Mouse (Mus musculus): ENCODE data around the gene 5330417H12Rik. TPM values are rescaled to one million over a fixed set of nuclear protein-coding genes. Genes with fewer than 3 reads are reported as not detected.

The 5330417H12Rik gene
- total and polyA plus RNA-seq, 3 experiments: not detected

DNA sequence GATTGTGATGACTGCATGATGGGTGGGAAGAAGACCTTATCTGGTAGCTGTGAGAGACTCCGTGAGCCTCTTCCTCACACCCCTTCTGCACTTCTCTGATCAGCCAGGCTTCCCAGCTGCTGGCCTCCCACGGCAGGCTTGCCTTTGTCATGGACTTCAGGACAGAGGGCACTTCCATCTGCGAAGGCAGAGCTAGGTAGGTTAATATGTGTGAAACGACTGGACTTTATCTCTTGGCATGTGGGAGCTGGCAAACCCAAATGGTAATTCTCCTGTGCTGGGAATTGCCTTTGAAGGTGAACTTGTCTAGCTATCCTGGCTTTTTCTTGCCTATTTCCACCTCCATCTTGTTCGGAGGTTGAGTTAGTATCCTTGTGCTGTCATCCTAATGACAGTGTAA is 24.3 kb downstream of the 5330417H12Rik start:
- H3K9me3 ChIP-seq (replicated peaks; ENCODE audit: insufficient read depth, low read length): no peaks in the 10 kb centered on the region

GRCm38 (mm10) chr7:107597956-107598355 is 27.0 kb downstream of the 5330417H12Rik start:
- Histone ChIP-seq H3K27ac (ENCODE audit: control insufficient read depth, low read depth, low read length) (no peak overlapping the region), H3K9ac (ENCODE audit: control insufficient read depth, low read depth, low read length, poor library complexity, severe bottlenecking) (no peak overlapping the region)

More for the DNA sequence above, 24.3 kb downstream of the 5330417H12Rik start:
- H3K36me3 ChIP-seq (ENCODE audit: control insufficient read depth in 1 of 2, insufficient read depth in 2 of 2, low read length in 2 of 2): no peaks in the 10 kb centered on the region
- TF ChIP-seq ELF1 (IDR thresholded peaks at IDR 0.05; ENCODE audit: low read depth, low read length) (no peak), ETS1 (IDR thresholded peaks at IDR 0.05; ENCODE audit: low read depth, low read length) (no peak), MEF2A (IDR thresholded peaks at IDR 0.05; ENCODE audit: extremely low read depth, insufficient replicate concordance, low read depth, low read length, poor library complexity, severe bottlenecking) (no peak), SMC3 (IDR thresholded peaks at IDR 0.05; ENCODE audit: low read depth, low read length) (no peak), BHLHE40 (IDR thresholded peaks at IDR 0.05; ENCODE audit: borderline replicate concordance, low read depth, low read length) (no peak), NRF1 (IDR thresholded peaks at IDR 0.05; ENCODE audit: insufficient read depth, low read depth, low read length, poor library complexity, severe bottlenecking) (no peak), MAZ (IDR thresholded peaks at IDR 0.05; ENCODE audit: low read depth, low read length) (no peak), ZKSCAN1 (IDR thresholded peaks at IDR 0.05; ENCODE audit: low read depth, low read length) (no peak), MXI1 (IDR thresholded peaks at IDR 0.05; ENCODE audit: low read depth, low read length) (no peak)
- H3K79me2 ChIP-seq (ENCODE audit: control insufficient read depth, insufficient read depth, low read length, poor library complexity): no peaks in the 10 kb centered on the region
- DNase-seq (ENCODE audit: low read depth, low spot score): no peak
- no peak overlapping the region for H3K27ac ChIP-seq (ENCODE audit: control insufficient read depth, low read depth, low read length)
- no peak overlapping the region for H3K9ac ChIP-seq (ENCODE audit: control insufficient read depth, low read depth, low read length, poor library complexity, severe bottlenecking)
- H3K4me3 ChIP-seq (ENCODE audit: control insufficient read depth in 1 of 2, insufficient read depth in 1 of 2, low read depth in 2 of 2, low read length in 2 of 2): no peak overlapping the region
- no peaks in the 10 kb centered on the region for H3K4me1 ChIP-seq (ENCODE audit: control insufficient read depth in 1 of 2, insufficient read depth in 2 of 2, low read length in 2 of 2)
- H3K27me3 ChIP-seq (ENCODE audit: control insufficient read depth in 1 of 2, insufficient read depth in 2 of 2, low read length in 2 of 2): no peaks in the 10 kb centered on the region

More at GRCm38 (mm10) chr7:107597956-107598355, 27.0 kb downstream of the 5330417H12Rik start:
- Histone ChIP-seq H3K4me3 (ENCODE audit: control insufficient read depth in 1 of 2, insufficient read depth in 1 of 2, low read depth in 2 of 2, low read length in 2 of 2) (no peak overlapping the region), H3K9me3 (replicated peaks; ENCODE audit: insufficient read depth, low read length) (no peaks in the 10 kb centered on the region), H3K4me1 (ENCODE audit: control insufficient read depth in 1 of 2, insufficient read depth in 2 of 2, low read length in 2 of 2) (no peaks in the 10 kb centered on the region), H3K27me3 (ENCODE audit: control insufficient read depth in 1 of 2, insufficient read depth in 2 of 2, low read length in 2 of 2) (no peaks in the 10 kb centered on the region), H3K36me3 (ENCODE audit: control insufficient read depth in 1 of 2, insufficient read depth in 2 of 2, low read length in 2 of 2) (no peaks in the 10 kb centered on the region), H3K79me2 (ENCODE audit: control insufficient read depth, insufficient read depth, low read length, poor library complexity) (no peaks in the 10 kb centered on the region)
- DNase-seq (ENCODE audit: low read depth, low spot score): no peak
- TF ChIP-seq MAFK (IDR thresholded peaks at IDR 0.05; ENCODE audit: borderline replicate concordance, low read depth, low read length): no peak
- no peak for TF ChIP-seq SIN3A (IDR thresholded peaks at IDR 0.05; ENCODE audit: low read length)
- no peak for TF ChIP-seq ELF1 (IDR thresholded peaks at IDR 0.05; ENCODE audit: low read depth, low read length)
- TF ChIP-seq USF1 (IDR thresholded peaks at IDR 0.05; ENCODE audit: low read depth, low read length): no peak
- no peak for TF ChIP-seq MYB (IDR thresholded peaks at IDR 0.05; ENCODE audit: low read depth, low read length)
- TF ChIP-seq GABPA (IDR thresholded peaks at IDR 0.05; ENCODE audit: low read depth, low read length): no peak
- no peak for TF ChIP-seq CHD2 (IDR thresholded peaks at IDR 0.05; ENCODE audit: low read length)
- TF ChIP-seq POLR2AphosphoS2 (IDR thresholded peaks at IDR 0.05; ENCODE audit: low read length): no peak
- TF ChIP-seq NELFE (IDR thresholded peaks at IDR 0.05; ENCODE audit: low read depth, low read length): no peak
- no peak for TF ChIP-seq TCF12 (IDR thresholded peaks at IDR 0.05; ENCODE audit: low read depth, low read length)
- no peak for TF ChIP-seq CHD1 (IDR thresholded peaks at IDR 0.05; ENCODE audit: low read depth, low read length)
- no peak for TF ChIP-seq ZKSCAN1 (IDR thresholded peaks at IDR 0.05; ENCODE audit: low read depth, low read length)
- no peak for TF ChIP-seq SMC3 (IDR thresholded peaks at IDR 0.05; ENCODE audit: low read depth, low read length)
- TF ChIP-seq HCFC1 (IDR thresholded peaks at IDR 0.05; ENCODE audit: low read depth, low read length): no peak
- TF ChIP-seq RCOR1 (IDR thresholded peaks at IDR 0.05; ENCODE audit: low read depth, low read length): no peak
- TF ChIP-seq MXI1 (IDR thresholded peaks at IDR 0.05; ENCODE audit: low read depth, low read length): no peak
- TF ChIP-seq E2F4 (IDR thresholded peaks at IDR 0.05; ENCODE audit: borderline replicate concordance, low read depth, low read length): no peak
- no peak for TF ChIP-seq TAL1 (IDR thresholded peaks at IDR 0.05; ENCODE audit: low read length)
- TF ChIP-seq POLR2A (IDR thresholded peaks at IDR 0.05; ENCODE audit: control insufficient read depth in 1 of 2, insufficient read depth in 1 of 2, low read depth in 1 of 2, low read length in 2 of 2, poor library complexity in 1 of 2): no peak

Measured in MEL (cell line).